Mouse (Mus musculus) testis, adult 2 months (tissue): ENCODE data around the gene Commd1.

Experiments used
- CTCF ChIP-seq: fragments of 200-500 bp; IDR thresholded peaks from 2 replicates; pipeline ENCODE4 v1.5.1; 2012; ENCODE audit warnings: low read depth, mild to moderate bottlenecking, inconsistent platforms, low read length, moderate library complexity; ENCODE audit not compliant: control insufficient read depth, insufficient read depth, insufficient replicate concordance
- POLR2A ChIP-seq: fragments of 200-500 bp; IDR thresholded peaks from 2 replicates; pipeline ENCODE4 v1.6.1; 2012; ENCODE audit warnings: low read depth, mild to moderate bottlenecking, inconsistent platforms, low read length, moderate library complexity; ENCODE audit not compliant: control insufficient read depth

DNA sequence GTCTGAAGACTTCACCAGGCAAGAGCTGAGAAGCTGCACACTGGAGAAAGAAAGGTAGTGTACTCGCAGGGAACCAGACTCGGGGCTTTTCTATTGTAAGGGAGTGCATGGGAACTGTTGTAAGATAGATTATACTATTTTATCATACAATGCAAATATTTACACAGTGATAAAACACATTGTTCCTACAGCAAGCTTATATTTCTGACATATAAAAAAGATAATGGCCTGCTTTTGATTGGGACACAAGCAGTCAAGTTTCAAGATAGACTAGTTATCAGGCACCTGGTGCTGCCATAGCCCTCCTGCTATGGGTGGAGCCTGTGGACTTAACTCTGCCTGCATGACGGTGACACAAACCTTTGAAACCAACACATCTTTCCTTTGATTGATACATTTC, 46.8 kb upstream of the Commd1 start:
- TF ChIP-seq CTCF: no peak
- no peak for TF ChIP-seq POLR2A
